Mouse (Mus musculus): ENCODE results near the gene BC048403.

DNA sequence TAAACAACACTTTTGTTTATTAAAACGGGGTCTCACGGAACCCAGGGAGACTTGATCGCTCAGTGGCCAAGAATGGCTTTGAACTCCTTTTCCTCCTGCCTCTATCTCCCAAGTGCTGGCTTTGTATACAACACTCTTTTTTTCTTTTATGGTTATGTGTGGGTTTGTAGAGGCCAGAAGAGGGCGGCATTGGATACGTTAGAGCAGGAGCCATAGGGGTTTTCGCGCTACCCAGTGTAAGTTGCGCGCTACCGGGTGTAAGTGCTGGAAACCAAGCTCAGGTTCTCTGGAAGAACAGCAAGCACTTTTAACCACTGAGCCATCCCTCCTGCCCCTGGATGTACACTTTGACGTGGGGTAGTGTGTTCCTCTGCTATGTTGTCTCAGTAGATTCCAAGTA lies 45.2 kb upstream of the BC048403 start:
- TF ChIP-seq CTCF (IDR thresholded peaks at IDR 0.05; ENCODE audit: extremely low read depth, insufficient read depth, low read length) (no peak), POLR2A (IDR thresholded peaks at IDR 0.05; ENCODE audit: extremely low read depth, insufficient read depth, low read length) (no peak)
